ENCODE assay signal across 8 mouse cellular contexts in the genomic region with DNA sequence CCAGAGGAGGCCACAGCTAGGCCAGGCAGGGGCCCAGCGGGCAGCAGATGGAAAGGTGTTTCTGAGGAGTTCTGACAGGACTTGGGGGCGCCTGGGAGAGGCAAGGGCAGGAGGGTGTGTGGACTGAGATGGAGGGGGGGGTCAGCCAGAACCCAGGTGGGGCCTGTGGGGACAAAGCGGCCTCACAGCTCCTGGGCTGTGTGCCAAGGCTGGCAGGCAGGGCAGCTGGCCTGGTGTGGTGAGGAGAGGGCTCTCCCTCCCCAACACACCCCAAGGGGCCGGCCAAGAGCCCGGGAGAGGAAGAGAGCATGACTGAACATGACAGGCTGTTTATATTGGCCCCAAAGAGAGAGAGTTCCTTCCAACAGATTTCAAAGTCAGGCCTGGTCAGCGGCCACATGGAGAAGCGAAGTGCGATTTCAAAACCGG. TPM values are rescaled to one million over a fixed set of nuclear protein-coding genes. Genes with fewer than 3 reads are reported as not detected.
DNase-seq lines count a peak whose midpoint lies in the region; ATAC-seq and TF ChIP-seq lines count a peak whose summit lies in the region.

No protein-coding gene starts in this region.

- peaks cover 20% of the 10 kb centered on the region; the same call in 1 of the 2 replicates for H3K36me3 ChIP-seq in E14TG2a.4 (ENCODE audit: insufficient read depth, low read length)
- no peaks in the 10 kb centered on the region for H3K36me3 ChIP-seq in hindbrain, embryonic 10.5 days
- no peaks in the 10 kb centered on the region for H3K36me3 ChIP-seq in lung, postnatal 0 days (ENCODE audit: insufficient read depth, low read length)

- H3K27me3 ChIP-seq in E14TG2a.4 (ENCODE audit: insufficient read depth, low read length) = 0 out of 2 replicates have a peak, but pooled peaks cover 3% of the 10 kb centered on the region
- H3K27me3 ChIP-seq in hindbrain, embryonic 10.5 days (ENCODE audit: insufficient read depth, poor library complexity, severe bottlenecking) = no peaks in the 10 kb centered on the region; the same call in 1 of the 2 replicates
- H3K27me3 ChIP-seq in lung, postnatal 0 days (replicated peaks; ENCODE audit: insufficient read depth, low read length) = no peaks in the 10 kb centered on the region

- no peaks in the 10 kb centered on the region for H3K9me3 ChIP-seq in E14TG2a.4 (ENCODE audit: low read length)
- no peaks in the 10 kb centered on the region for H3K9me3 ChIP-seq in hindbrain, embryonic 10.5 days
- no peaks in the 10 kb centered on the region for H3K9me3 ChIP-seq in lung, postnatal 0 days (ENCODE audit: low read length)

- DNase-seq in adrenal gland, postnatal 36 days = peak; percentile 64 to 81
- peak; percentile 51 to 58 for DNase-seq in frontal cortex, postnatal 10 days (ENCODE audit: low spot score in 2 of 2)
- no peak for DNase-seq in hindbrain, embryonic 10.5 days (ENCODE audit: low spot score)
- peak; percentile 48 to 73 for DNase-seq in layer of hippocampus, adult 8-10 months (ENCODE audit: low spot score in 2 of 2)
- DNase-seq in lung, postnatal 0 days (ENCODE audit: low spot score) = peak; percentile 92
- DNase-seq in right cerebral cortex, postnatal 4 days = peak; percentile 61

- no peak for TF ChIP-seq CTCF in E14TG2a.4 (conservative IDR thresholded peaks at IDR 0.05; ENCODE audit: low read length)
- TF ChIP-seq CTCF in lung, postnatal 0 days (IDR thresholded peaks at IDR 0.05) = peak; percentile 31; the same call in 1 of the 2 replicates

- peaks cover 100% of the 10 kb centered on the region for H3K4me1 ChIP-seq in E14TG2a.4 (replicated peaks; ENCODE audit: low read depth, low read length)
- peaks cover 57% of the 10 kb centered on the region for H3K4me1 ChIP-seq in hindbrain, embryonic 10.5 days (replicated peaks)
- peaks cover 17% of the 10 kb centered on the region for H3K4me1 ChIP-seq in lung, postnatal 0 days (ENCODE audit: insufficient read depth, low read depth, low read length)

- H3K9ac ChIP-seq in lung, postnatal 0 days (replicated peaks; ENCODE audit: low read depth) = no peak overlapping the region

- H3K27ac ChIP-seq in hindbrain, embryonic 10.5 days = peak overlapping the region; percentile 53
- H3K27ac ChIP-seq in lung, postnatal 0 days (ENCODE audit: low read length) = peak overlapping the region; percentile 62

- ATAC-seq in lung, postnatal 0 days = peak; percentile 91
- no peak for ATAC-seq in megakaryocyte-erythroid progenitor cell, adult 5-6 weeks (replicated peaks; ENCODE audit: low FRiP score, low TSS enrichment, poor library complexity, severe bottlenecking)

- H3K4me2 ChIP-seq in lung, postnatal 0 days (replicated peaks; ENCODE audit: low read depth, low read length) = no peak overlapping the region

- H3K4me3 ChIP-seq in E14TG2a.4 (replicated peaks; ENCODE audit: low read length) = peak overlapping the region; percentile 57
- no peak overlapping the region for H3K4me3 ChIP-seq in hindbrain, embryonic 10.5 days
- H3K4me3 ChIP-seq in lung, postnatal 0 days (ENCODE audit: low read depth, low read length) = no peak overlapping the region

- no peak for TF ChIP-seq EP300 in lung, postnatal 0 days (IDR thresholded peaks at IDR 0.05)

- WGBS in hindbrain, embryonic 10.5 days = 55% methylated on average over 9 of the region's 9 CpGs
- WGBS in lung, postnatal 0 days = 4% methylated on average over 8 of the region's 9 CpGs

RNA-seq across cellular contexts. Expression of gene Sned1, which starts 25.4 kb away (rescaled TPM):
- total RNA-seq in adrenal gland, postnatal 36 days (2021) = 10 to 100 TPM; 15.5 to 18.3 TPM
- polyA plus RNA-seq in hindbrain, embryonic 10.5 days (2016; fragmentation: Nextera tagmentation; extraction: Ambion mirVana) = 3.4 and 3.5 TPM in 2 replicates
- 10 to 100 TPM in 3 of 4 experiments, 1 to 10 TPM in 1; 9.9 to 13.5 (median 12.4) TPM for total RNA-seq in layer of hippocampus, adult 8-10 months (2022)
- polyA plus RNA-seq in lung, postnatal 0 days (2015; fragmentation: Nextera tagmentation; extraction: Ambion mirVana) = 8.4 and 13.8 TPM in 2 replicates
- 0.27 TPM in 1 of 2 replicates, not detected in the other for total RNA-seq in megakaryocyte-erythroid progenitor cell, adult 5-6 weeks (2014; fragmentation: Nextera tagmentation)
- total RNA-seq in megakaryocyte-erythroid progenitor cell, adult 5-6 weeks (2017) = not detected in 2 replicates

RNA-seq across cellular contexts. Expression of gene Crocc2, which starts 41.7 kb away (rescaled TPM):
- under 1 TPM in 1 of 2 experiments, not detected in 1; 0.03 TPM for total RNA-seq in adrenal gland, postnatal 36 days (2021)
- polyA plus RNA-seq in hindbrain, embryonic 10.5 days (2016; fragmentation: Nextera tagmentation; extraction: Ambion mirVana) = 0.07 and 0.30 TPM in 2 replicates
- total RNA-seq in layer of hippocampus, adult 8-10 months (2022) = under 1 TPM; 0.27 to 0.72 (median 0.37) TPM
- polyA plus RNA-seq in lung, postnatal 0 days (2015; fragmentation: Nextera tagmentation; extraction: Ambion mirVana) = 1.3 TPM in 2 replicates
- total RNA-seq in megakaryocyte-erythroid progenitor cell, adult 5-6 weeks (2014; fragmentation: Nextera tagmentation) = not detected in 2 replicates
- not detected in 2 replicates for total RNA-seq in megakaryocyte-erythroid progenitor cell, adult 5-6 weeks (2017)

RNA-seq across cellular contexts. Expression of gene 2310007B03Rik, which starts 49.5 kb away (rescaled TPM):
- total RNA-seq in adrenal gland, postnatal 36 days (2021) = not detected
- 0.78 and 1.1 TPM in 2 replicates for polyA plus RNA-seq in hindbrain, embryonic 10.5 days (2016; fragmentation: Nextera tagmentation; extraction: Ambion mirVana)
- total RNA-seq in layer of hippocampus, adult 8-10 months (2022) = not detected
- polyA plus RNA-seq in lung, postnatal 0 days (2015; fragmentation: Nextera tagmentation; extraction: Ambion mirVana) = 65.3 and 73.6 TPM in 2 replicates
- total RNA-seq in megakaryocyte-erythroid progenitor cell, adult 5-6 weeks (2014; fragmentation: Nextera tagmentation) = not detected in 2 replicates
- not detected in 2 replicates for total RNA-seq in megakaryocyte-erythroid progenitor cell, adult 5-6 weeks (2017)

Comparison
In these comparisons a context has a peak if more than half of its experiments do, and no peak if none do; other contexts are left out.
1. RNA of gene Sned1, which starts 25.4 kb away (total RNA-seq): 15.5 to 18.3 TPM in adrenal gland, postnatal 36 days and 9.9 to 13.5 TPM in layer of hippocampus, adult 8-10 months; 0.27 TPM in megakaryocyte-erythroid progenitor cell, adult 5-6 weeks; every median in the first group is over 4 times any median in the second.